Mouse (Mus musculus): ENCODE data around the gene Myl3. TPM values are rescaled to one million over a fixed set of nuclear protein-coding genes. Genes with fewer than 3 reads are reported as not detected.

Gene Myl3
- polyA plus RNA-seq, 1 experiment = 0.22 TPM

DNA sequence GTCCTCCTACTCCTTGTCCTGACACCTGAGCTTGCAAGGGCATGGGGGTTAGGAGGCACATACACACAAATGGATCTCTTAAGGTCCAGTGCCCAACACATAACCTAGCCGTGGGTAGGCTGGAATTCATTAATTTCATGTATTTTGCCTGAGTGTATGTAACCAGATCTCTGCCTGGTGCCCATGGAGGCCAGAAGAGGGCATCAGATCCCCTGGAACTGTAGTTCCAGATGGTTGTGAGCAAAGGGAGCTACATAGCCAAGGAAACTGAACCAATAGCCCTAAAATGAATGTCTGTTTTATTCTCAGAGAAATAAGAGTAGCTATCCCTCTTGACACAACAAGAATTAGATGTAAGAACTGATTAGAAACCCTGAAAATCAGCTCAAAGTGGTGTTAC, 26.2 kb upstream of the Myl3 start:
- H3K27me3 ChIP-seq (ENCODE audit: control insufficient read depth, insufficient read depth, insufficient read length) = no peaks in the 10 kb centered on the region
- H3K4me3 ChIP-seq = no peak overlapping the region
- H3K4me2 ChIP-seq (ENCODE audit: low read depth) = no peak overlapping the region
- no peak for TF ChIP-seq POLR2AphosphoS2 (IDR thresholded peaks at IDR 0.05; ENCODE audit: insufficient read length, low read depth)
- TF ChIP-seq SRF (IDR thresholded peaks at IDR 0.05; ENCODE audit: control insufficient read depth, insufficient read length, low read depth) = no peak
- TF ChIP-seq E2F4 (IDR thresholded peaks at IDR 0.05; ENCODE audit: insufficient read depth) = no peak
- TF ChIP-seq REST (IDR thresholded peaks at IDR 0.05; ENCODE audit: insufficient read depth, insufficient read length) = no peak
- no peak for TF ChIP-seq USF1 (IDR thresholded peaks at IDR 0.05; ENCODE audit: low read depth)
- TF ChIP-seq POLR2A (IDR thresholded peaks at IDR 0.05; ENCODE audit: insufficient read length, low read depth) = no peak
- no peak for TF ChIP-seq MAX (IDR thresholded peaks at IDR 0.05; ENCODE audit: low read depth)
- TF ChIP-seq MYOD1 (IDR thresholded peaks at IDR 0.05; ENCODE audit: control insufficient read depth in 1 of 3, insufficient read length in 2 of 3, low read depth in 2 of 3) = no peak
- no peak for TF ChIP-seq MYOG (IDR thresholded peaks at IDR 0.05; ENCODE audit: control insufficient read depth in 1 of 3, insufficient read depth in 1 of 3, insufficient read length in 2 of 3, low read depth in 2 of 3)
- TF ChIP-seq TCF3 (IDR thresholded peaks at IDR 0.05; ENCODE audit: insufficient read length, low read depth) = no peak
- no peak for TF ChIP-seq CEBPB (IDR thresholded peaks at IDR 0.05; ENCODE audit: insufficient read depth, poor library complexity, severe bottlenecking)
- TF ChIP-seq TCF12 (IDR thresholded peaks at IDR 0.05; ENCODE audit: insufficient read depth, poor library complexity, severe bottlenecking) = no peak
- H3K36me3 ChIP-seq (ENCODE audit: control insufficient read depth, insufficient read depth) = peaks cover 10% of the 10 kb centered on the region
- no peaks in the 10 kb centered on the region for H3K79me2 ChIP-seq (ENCODE audit: control insufficient read depth, insufficient read depth)
- no peak overlapping the region for H3ac ChIP-seq (ENCODE audit: control insufficient read depth, insufficient read length)

DNA sequence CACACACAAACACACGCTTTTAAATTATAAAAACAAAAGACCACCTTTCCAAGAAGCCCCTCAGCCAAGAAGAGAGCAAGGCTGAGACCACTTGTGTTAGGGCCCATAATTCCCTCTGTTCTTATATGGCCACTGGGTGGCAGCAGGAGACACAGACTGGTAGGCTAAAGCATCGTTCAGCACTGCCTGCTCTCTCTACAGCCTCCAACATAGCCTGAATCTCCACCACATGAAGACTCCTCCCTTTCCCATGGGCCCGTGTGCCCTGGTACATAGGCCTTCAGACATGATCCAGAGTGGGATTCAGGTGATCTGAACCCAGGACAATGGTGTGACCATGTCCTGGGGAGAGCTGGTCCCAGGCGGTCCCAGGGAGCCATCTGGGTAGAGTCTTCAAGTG, 24.9 kb upstream of the Myl3 start:
- H3K27me3 ChIP-seq (ENCODE audit: control insufficient read depth, insufficient read depth, insufficient read length) = no peaks in the 10 kb centered on the region
- TF ChIP-seq USF1 (IDR thresholded peaks at IDR 0.05; ENCODE audit: low read depth) (no peak), SRF (IDR thresholded peaks at IDR 0.05; ENCODE audit: control insufficient read depth, insufficient read length, low read depth) (no peak), TCF3 (IDR thresholded peaks at IDR 0.05; ENCODE audit: insufficient read length, low read depth) (no peak), POLR2AphosphoS2 (IDR thresholded peaks at IDR 0.05; ENCODE audit: insufficient read length, low read depth) (no peak), E2F4 (IDR thresholded peaks at IDR 0.05; ENCODE audit: insufficient read depth) (no peak), MAX (IDR thresholded peaks at IDR 0.05; ENCODE audit: low read depth) (no peak), POLR2A (IDR thresholded peaks at IDR 0.05; ENCODE audit: insufficient read length, low read depth) (no peak), MYOG (IDR thresholded peaks at IDR 0.05; ENCODE audit: control insufficient read depth in 1 of 3, insufficient read depth in 1 of 3, insufficient read length in 2 of 3, low read depth in 2 of 3) (no peak), MYOD1 (IDR thresholded peaks at IDR 0.05; ENCODE audit: control insufficient read depth in 1 of 3, insufficient read length in 2 of 3, low read depth in 2 of 3) (no peak), REST (IDR thresholded peaks at IDR 0.05; ENCODE audit: insufficient read depth, insufficient read length) (no peak), CEBPB (IDR thresholded peaks at IDR 0.05; ENCODE audit: insufficient read depth, poor library complexity, severe bottlenecking) (no peak), TCF12 (IDR thresholded peaks at IDR 0.05; ENCODE audit: insufficient read depth, poor library complexity, severe bottlenecking) (no peak)
- H3ac ChIP-seq (ENCODE audit: control insufficient read depth, insufficient read length) = no peak overlapping the region

GRCm38 (mm10) chr9:110718071-110718470, 23.6 kb upstream of the Myl3 start:
- Histone ChIP-seq H3K4me3 (no peak overlapping the region), H3K36me3 (ENCODE audit: control insufficient read depth, insufficient read depth) (peaks cover 5% of the 10 kb centered on the region), H3K27me3 (ENCODE audit: control insufficient read depth, insufficient read depth, insufficient read length) (no peaks in the 10 kb centered on the region), H3K79me2 (ENCODE audit: control insufficient read depth, insufficient read depth) (no peaks in the 10 kb centered on the region), H3ac (ENCODE audit: control insufficient read depth, insufficient read length) (no peak overlapping the region), H3K4me2 (ENCODE audit: low read depth) (no peak overlapping the region)
- TF ChIP-seq SRF (IDR thresholded peaks at IDR 0.05; ENCODE audit: control insufficient read depth, insufficient read length, low read depth) (no peak), E2F4 (IDR thresholded peaks at IDR 0.05; ENCODE audit: insufficient read depth) (no peak), MYOG (IDR thresholded peaks at IDR 0.05; ENCODE audit: control insufficient read depth in 1 of 3, insufficient read depth in 1 of 3, insufficient read length in 2 of 3, low read depth in 2 of 3) (no peak), CEBPB (IDR thresholded peaks at IDR 0.05; ENCODE audit: insufficient read depth, poor library complexity, severe bottlenecking) (no peak), TCF12 (IDR thresholded peaks at IDR 0.05; ENCODE audit: insufficient read depth, poor library complexity, severe bottlenecking) (no peak), MAX (IDR thresholded peaks at IDR 0.05; ENCODE audit: low read depth) (no peak), TCF3 (IDR thresholded peaks at IDR 0.05; ENCODE audit: insufficient read length, low read depth) (no peak), POLR2AphosphoS2 (IDR thresholded peaks at IDR 0.05; ENCODE audit: insufficient read length, low read depth) (no peak), USF1 (IDR thresholded peaks at IDR 0.05; ENCODE audit: low read depth) (no peak), REST (IDR thresholded peaks at IDR 0.05; ENCODE audit: insufficient read depth, insufficient read length) (no peak), MYOD1 (IDR thresholded peaks at IDR 0.05; ENCODE audit: control insufficient read depth in 1 of 3, insufficient read length in 2 of 3, low read depth in 2 of 3) (no peak), POLR2A (IDR thresholded peaks at IDR 0.05; ENCODE audit: insufficient read length, low read depth) (no peak)

More for the DNA sequence above, 24.9 kb upstream of the Myl3 start:
- Histone ChIP-seq H3K36me3 (ENCODE audit: control insufficient read depth, insufficient read depth) (peaks cover 5% of the 10 kb centered on the region), H3K79me2 (ENCODE audit: control insufficient read depth, insufficient read depth) (no peaks in the 10 kb centered on the region), H3K4me3 (no peak overlapping the region), H3K4me2 (ENCODE audit: low read depth) (no peak overlapping the region)

GRCm38 (mm10) chr9:110718810-110719209, 22.9 kb upstream of the Myl3 start:
- Histone ChIP-seq H3K36me3 (ENCODE audit: control insufficient read depth, insufficient read depth) (peaks cover 5% of the 10 kb centered on the region), H3K79me2 (ENCODE audit: control insufficient read depth, insufficient read depth) (no peaks in the 10 kb centered on the region)
- no peak for TF ChIP-seq CEBPB (IDR thresholded peaks at IDR 0.05; ENCODE audit: insufficient read depth, poor library complexity, severe bottlenecking)
- TF ChIP-seq E2F4 (IDR thresholded peaks at IDR 0.05; ENCODE audit: insufficient read depth) = no peak
- no peak for TF ChIP-seq USF1 (IDR thresholded peaks at IDR 0.05; ENCODE audit: low read depth)
- no peak for TF ChIP-seq MYOG (IDR thresholded peaks at IDR 0.05; ENCODE audit: control insufficient read depth in 1 of 3, insufficient read depth in 1 of 3, insufficient read length in 2 of 3, low read depth in 2 of 3)
- no peak for TF ChIP-seq POLR2AphosphoS2 (IDR thresholded peaks at IDR 0.05; ENCODE audit: insufficient read length, low read depth)
- TF ChIP-seq MYOD1 (IDR thresholded peaks at IDR 0.05; ENCODE audit: control insufficient read depth in 1 of 3, insufficient read length in 2 of 3, low read depth in 2 of 3) = no peak
- no peak for TF ChIP-seq REST (IDR thresholded peaks at IDR 0.05; ENCODE audit: insufficient read depth, insufficient read length)
- TF ChIP-seq MAX (IDR thresholded peaks at IDR 0.05; ENCODE audit: low read depth) = no peak
- no peak for TF ChIP-seq TCF3 (IDR thresholded peaks at IDR 0.05; ENCODE audit: insufficient read length, low read depth)

More at GRCm38 (mm10) chr9:110718810-110719209, 22.9 kb upstream of the Myl3 start:
- H3ac ChIP-seq (ENCODE audit: control insufficient read depth, insufficient read length) = no peak overlapping the region
- H3K27me3 ChIP-seq (ENCODE audit: control insufficient read depth, insufficient read depth, insufficient read length) = no peaks in the 10 kb centered on the region
- no peak overlapping the region for H3K4me2 ChIP-seq (ENCODE audit: low read depth)
- H3K4me3 ChIP-seq = no peak overlapping the region
